Mouse (Mus musculus): ENCODE results near the gene Magi2.

The Magi2 gene

GRCm38 (mm10) chr5:20620596-20621511 is 1394.0 kb downstream of the Magi2 start:
- peak; percentile 11 for DNase-seq

DNA sequence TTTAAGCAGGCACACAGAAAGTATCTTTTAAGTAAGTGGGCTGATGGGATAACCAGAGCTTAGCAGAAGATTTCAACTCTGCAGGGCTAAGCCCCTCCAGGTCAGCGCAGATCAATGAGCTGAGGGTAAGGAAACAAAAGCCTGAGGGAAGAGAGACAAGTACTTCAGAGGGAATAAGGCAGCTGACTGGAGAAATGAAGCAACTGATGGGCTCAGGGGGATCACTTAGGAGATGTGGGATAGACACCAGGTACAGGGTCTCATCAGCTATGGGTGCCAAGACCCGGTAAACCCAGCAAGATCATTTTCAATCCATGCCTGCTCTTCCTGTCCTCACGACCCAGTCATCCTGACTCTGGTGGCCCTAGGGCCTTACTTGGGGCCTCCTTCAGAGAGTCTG is 1395.6 kb downstream of the Magi2 start:
- DNase-seq: no peak

DNA sequence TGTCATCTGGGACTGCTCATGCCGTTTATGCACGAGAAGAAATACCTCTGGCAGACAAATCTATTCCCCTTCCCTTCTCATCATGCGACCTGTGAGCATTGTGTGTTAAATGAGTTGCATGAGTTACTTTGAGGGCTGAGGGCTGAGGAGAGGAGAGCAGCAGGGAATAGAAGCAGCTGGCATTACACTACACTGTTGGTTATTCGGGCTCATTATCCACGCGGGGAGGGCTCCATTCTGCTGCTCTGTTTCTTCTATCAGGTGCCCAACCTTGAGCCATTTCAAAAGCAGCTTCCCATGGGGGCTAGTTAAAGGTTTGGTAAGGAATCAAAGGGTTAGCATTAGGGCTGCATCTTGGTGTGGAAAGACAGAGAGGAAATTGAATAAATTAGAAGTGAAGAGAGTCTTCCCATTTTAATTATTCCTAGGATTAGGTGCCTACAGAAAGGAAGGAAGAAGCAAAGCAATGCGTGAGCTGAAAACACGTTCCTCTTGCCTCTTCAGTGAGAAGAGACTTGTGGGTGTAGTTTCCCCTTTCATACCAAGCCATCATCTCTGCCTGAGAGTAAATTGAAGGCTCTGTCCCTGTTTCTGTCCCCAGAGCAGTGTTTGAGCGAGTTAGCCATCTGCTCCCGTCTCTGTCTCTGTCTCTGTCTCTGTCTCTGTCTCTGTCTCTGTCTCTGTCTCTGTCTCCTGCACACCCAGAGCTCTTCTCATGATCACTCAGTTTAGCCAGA is 1396.2 kb downstream of the Magi2 start:
- no peak for DNase-seq

DNA sequence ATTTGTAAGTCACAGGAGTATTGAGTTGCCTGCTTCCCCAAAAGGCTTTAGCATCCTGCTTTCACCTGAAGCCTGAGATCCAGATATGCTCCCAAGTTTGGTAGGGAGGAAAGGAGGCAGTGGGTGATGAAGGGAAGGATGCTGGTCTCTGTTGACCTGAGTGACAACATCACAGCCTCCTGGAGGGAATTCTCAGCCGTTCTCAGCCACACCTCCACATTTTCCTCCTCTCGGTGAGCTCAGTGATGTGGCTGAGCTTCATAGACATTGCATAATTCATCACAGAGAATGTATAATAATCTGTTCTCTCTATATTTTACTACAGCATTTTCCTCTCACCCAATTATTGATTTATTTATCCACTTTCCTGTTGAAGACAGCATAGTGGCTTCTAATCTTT is 1398.3 kb downstream of the Magi2 start:
- no peak for DNase-seq

DNA sequence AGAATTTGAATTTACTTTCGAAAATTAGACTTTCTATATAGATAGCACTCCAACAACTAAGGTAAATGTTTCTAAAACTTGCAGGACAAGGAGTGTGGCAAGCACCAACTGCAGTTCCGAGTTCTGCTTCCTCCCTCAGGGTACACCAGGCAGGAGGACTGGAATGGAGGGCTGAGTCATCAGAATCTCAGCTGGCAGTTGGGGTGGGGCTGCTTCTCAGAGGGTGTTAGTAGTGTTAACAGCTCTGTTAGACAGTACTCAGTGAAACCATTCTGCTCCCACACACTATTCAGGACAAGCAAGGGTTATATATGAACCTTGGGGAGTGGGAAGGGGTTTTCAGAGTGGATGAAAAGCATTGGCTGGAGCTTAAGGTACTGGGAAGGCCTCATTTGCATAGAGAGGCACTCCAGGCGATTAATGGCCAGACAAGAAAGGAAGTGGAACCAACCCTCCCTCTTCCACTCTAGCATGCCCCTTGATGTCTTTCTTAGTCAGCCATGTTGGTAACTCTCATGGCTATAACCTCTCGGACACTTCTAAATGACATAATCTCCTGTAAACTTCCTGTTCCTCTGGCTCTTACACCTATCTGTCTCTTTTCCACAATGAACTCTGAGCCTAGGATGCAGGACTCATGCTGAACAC is 1402.2 kb downstream of the Magi2 start:
- no peak for DNase-seq

DNA sequence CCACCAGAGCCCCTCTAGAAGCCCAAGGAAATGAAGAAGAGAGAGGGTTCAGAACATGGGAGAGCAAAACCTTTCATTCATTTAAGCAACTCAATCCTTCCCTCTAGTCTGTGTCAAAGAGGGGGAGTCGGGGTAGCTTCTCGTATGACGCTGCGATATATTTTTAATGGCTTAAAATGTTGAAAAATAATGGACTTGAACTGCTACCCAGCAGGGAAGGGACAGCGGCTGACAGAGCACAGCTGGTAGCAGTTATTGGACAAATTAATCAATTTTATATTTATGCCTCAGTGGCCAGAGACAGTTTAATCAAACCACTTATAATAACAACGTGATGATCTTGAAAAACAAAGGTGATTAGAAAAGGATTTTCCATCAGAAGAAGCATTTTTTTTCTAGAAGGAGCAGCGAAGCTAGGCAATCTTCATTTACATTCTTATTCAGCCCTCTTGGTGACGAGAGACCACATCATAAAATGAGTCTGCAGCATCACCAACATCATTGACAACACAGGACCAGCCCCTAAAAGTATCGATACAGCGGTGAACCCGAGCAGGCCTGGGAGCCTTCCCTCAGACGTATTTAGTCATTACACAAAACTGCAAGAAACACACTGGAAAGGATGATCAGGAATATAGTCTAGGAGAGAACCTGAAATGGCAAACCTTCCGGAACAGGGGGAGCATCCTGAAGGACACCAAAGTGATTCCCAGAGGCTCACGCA is 1407.4 kb downstream of the Magi2 start:
- DNase-seq: peak; percentile 10

GRCm38 (mm10) chr5:20634822-20635221 is 1408.0 kb downstream of the Magi2 start:
- DNase-seq: no peak

- peak; percentile 36 for DNase-seq
These were observed 1410.6 kb downstream of the Magi2 start for GRCm38 (mm10) chr5:20637300-20637989.

DNA sequence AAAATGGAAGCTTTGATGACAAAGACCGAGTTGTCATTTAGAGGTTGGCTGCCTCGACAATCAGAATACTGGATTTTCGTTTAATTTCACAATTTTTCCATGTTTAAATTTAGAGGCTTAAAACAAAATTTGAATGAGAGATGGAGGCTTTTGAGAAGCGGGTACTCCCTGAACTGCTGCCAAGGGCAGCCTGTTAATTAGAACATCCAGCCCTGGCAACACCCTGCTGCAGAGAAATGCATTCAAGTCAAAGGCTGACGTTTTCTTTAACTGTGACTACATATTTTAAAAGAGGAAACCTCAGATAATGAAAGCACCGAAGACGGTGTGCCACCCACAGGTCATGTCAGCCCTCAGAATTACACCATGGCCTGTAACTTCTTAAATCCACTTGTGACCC is 1415.4 kb downstream of the Magi2 start:
- no peak for DNase-seq

GRCm38 (mm10) chr5:20643741-20644140 is 1416.9 kb downstream of the Magi2 start:
- DNase-seq: no peak

GRCm38 (mm10) chr5:20646947-20647346 is 1420.1 kb downstream of the Magi2 start:
- no peak for DNase-seq

DNA sequence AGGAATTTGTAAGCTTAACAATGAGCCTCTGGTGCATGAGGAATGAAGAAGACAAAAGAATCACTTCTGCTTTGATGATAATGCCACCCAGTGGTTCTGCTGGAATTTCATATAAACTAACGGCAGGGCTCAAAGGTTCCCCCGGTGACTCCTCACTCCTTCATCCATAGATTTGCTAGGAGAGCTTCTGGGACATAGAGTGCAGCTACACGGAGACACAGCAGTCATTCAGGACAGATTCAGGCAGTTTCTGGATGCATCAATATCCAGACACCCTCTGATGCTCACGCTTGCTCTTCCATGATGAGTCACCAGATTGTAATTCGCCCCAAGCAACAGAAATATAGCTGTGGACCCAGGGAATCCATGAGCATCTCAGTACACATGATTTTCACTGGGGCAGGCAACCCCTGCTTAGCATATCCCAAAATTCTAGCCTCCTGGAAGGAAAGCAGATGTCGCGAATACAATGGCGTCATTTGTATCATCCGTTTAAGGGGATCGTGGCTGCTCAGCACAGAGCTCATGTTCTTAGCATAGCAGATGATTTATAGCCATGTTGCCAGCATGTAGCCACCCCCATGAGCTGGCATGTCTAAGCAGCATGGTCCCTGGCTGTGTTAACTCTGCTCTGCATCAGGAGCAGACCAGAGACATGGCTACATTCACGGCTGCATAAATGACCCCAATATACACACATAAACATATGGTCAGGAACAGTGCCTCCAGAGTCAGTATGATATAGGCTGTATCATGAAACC is 1426.8 kb downstream of the Magi2 start:
- no peak for DNase-seq

DNA sequence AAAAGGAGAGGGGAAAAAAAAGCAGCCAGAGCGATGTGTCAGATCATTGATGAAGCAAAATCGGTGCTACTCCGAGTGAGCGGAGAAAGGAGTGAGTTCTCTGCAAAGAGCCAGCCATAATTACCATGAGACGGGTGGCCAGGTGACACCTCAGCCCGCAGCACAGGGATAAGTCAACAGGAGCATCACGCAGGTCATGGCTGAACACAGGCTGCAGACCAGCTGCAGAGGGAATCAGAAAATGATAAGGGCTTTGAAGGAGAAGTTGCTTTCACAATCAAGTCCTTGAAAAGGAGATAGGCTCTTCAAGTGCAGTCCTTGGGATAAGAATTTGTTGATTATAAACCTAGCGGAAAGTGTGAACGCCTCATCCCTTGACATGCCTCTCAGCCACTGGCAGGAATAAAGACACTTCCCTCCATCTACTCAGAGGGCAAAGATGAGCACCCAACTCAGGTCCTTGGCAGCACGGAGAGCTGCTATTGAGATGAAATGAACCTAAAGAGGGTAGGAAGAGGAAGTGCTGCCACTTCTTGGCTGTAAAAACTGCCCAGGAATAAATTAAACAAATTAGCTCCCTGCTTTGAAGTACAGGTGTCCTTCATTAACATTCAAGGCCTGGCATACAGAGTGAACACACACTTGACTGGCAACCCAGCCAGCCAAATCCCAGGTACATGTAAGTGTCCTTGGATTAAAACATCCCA is 1428.1 kb downstream of the Magi2 start:
- DNase-seq: no peak

- no peak for DNase-seq
These were observed 1430.2 kb downstream of the Magi2 start for GRCm38 (mm10) chr5:20657056-20657455.

GRCm38 (mm10) chr5:20667601-20668000 is 1440.8 kb downstream of the Magi2 start:
- DNase-seq: no peak

- no peak for DNase-seq
These were observed 1442.0 kb downstream of the Magi2 start for GRCm38 (mm10) chr5:20668736-20669355.

DNA sequence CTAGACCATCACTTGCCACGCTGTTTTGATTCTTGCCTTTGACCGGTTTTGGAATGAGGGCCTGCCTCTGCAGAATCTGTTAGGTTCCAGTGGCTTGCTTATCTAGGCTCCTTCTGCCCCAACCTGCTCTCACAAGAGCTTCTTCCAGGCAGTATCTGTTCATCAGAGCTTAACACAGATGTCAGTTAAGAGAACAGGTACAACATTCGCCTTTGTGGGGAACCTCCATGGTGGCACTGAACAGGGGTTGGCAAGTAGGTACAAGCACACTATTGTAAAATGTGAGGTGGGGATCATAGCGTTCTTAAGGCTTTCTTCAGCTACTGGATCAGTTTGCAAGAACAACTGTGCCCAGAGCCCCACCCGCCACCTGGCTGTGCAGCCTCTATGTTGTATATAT is 1442.6 kb downstream of the Magi2 start:
- no peak for DNase-seq

- no peak for DNase-seq
These were observed 1445.0 kb downstream of the Magi2 start for GRCm38 (mm10) chr5:20671826-20672225.

DNA sequence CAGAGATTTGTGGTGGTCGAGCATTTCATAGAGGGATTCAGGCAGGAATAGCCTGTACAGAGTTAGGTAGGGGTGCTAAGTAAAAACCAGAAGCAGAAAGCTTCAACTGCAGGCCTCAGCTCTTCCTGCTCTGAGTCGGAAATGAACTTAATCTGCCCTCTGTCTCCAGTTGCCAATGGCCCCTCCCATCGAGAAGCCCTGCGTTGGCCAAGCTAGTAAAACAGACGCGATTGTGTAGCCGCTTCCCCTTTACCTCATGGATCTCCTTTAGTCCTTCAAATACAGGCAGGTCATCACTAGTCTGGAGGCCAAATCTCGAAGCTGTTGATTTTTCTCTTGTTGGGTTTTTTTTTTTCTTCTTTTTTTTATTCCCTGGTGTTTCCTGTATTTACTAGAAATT is 1447.7 kb downstream of the Magi2 start:
- no peak for DNase-seq

- DNase-seq: no peak
These were observed 1448.4 kb downstream of the Magi2 start for GRCm38 (mm10) chr5:20675163-20675665.

Measured in kidney, postnatal 10 days (tissue).